Mouse (Mus musculus) bone marrow, adult 2 months (tissue): ENCODE data around the gene Snx9. TPM values are rescaled to one million over a fixed set of nuclear protein-coding genes. Genes with fewer than 3 reads are reported as not detected.

Experiments
- H3K27ac ChIP-seq: fragments of 200-500 bp; 2 replicates; pipeline ENCODE4 v1.5.1; 2012; ENCODE audit warnings: low read depth, mild to moderate bottlenecking, control low read depth, inconsistent platforms, low read length; ENCODE audit not compliant: control insufficient read depth, poor library complexity, insufficient read depth
- H3K4me1 ChIP-seq: fragments of 200-500 bp; 2 replicates; pipeline ENCODE4 v1.6.1; 2011; ENCODE audit warnings: low read length; ENCODE audit not compliant: control insufficient read depth, insufficient read depth
- H3K4me3 ChIP-seq: fragments of 200-500 bp; replicated peaks from 2 replicates; pipeline ENCODE3; 2011; ENCODE audit warnings: mild to moderate bottlenecking, low read depth, low read length, control low read depth; ENCODE audit not compliant: control insufficient read depth
- CTCF ChIP-seq: fragments of 200-500 bp; IDR thresholded peaks from 2 replicates; pipeline ENCODE4 v1.5.1; 2011; ENCODE audit warnings: low read length, control low read depth; ENCODE audit not compliant: control insufficient read depth, insufficient read depth
- POLR2A ChIP-seq: fragments of 200-500 bp; IDR thresholded peaks from 2 replicates; pipeline ENCODE4 v1.6.1; 2011; ENCODE audit warnings: low read depth, mild to moderate bottlenecking, control low read depth, low read length, borderline replicate concordance; ENCODE audit not compliant: control insufficient read depth
- WGBS: fragments of 180-500 bp; shearing (Covaris S2); methylation state at CpG from one replicate; pipeline ENCODE4 v1.1.7; 2018; 5-methylcytosine and 5-hydroxymethylcytosine counted together
- polyA plus RNA-seq: library from polyadenylated mRNA; stranded (reverse); fragments of >200 nt; gene quantifications from 2 replicates; pipeline ENCODE4 v1.2.4, GENCODE M21; 2011; ENCODE audit warnings: low replicate concordance; ENCODE audit not compliant: missing spikeins, insufficient read depth, insufficient read length

Gene Snx9
- polyA plus RNA-seq, 1 experiment: 16.6 TPM

- H3K27ac ChIP-seq: no peak overlapping the region
- no peak overlapping the region for H3K4me3 ChIP-seq
- 88% methylated on average over 13 of the region's 13 CpGs for WGBS
- peaks cover 1% of the 10 kb centered on the region; the same call in 1 of the 2 replicates for H3K4me1 ChIP-seq
- TF ChIP-seq POLR2A (no peak), CTCF (no peak)
Observed at GRCm38 (mm10) chr17:5853936-5854335, 12.8 kb downstream of the Snx9 start.

- H3K4me1 ChIP-seq: no peaks in the 10 kb centered on the region
- TF ChIP-seq CTCF: no peak
- H3K4me3 ChIP-seq: no peak overlapping the region
- no peak overlapping the region for H3K27ac ChIP-seq
Observed at GRCm38 (mm10) chr17:5855560-5855959, 14.4 kb downstream of the Snx9 start.

- no peak overlapping the region for H3K27ac ChIP-seq
- WGBS: 90% methylated on average over 7 of the region's 7 CpGs
- H3K4me3 ChIP-seq: no peak overlapping the region
- TF ChIP-seq POLR2A (no peak), CTCF (no peak)
- H3K4me1 ChIP-seq: no peaks in the 10 kb centered on the region
Observed at GRCm38 (mm10) chr17:5856426-5856825, 15.3 kb downstream of the Snx9 start.

- no peaks in the 10 kb centered on the region for H3K4me1 ChIP-seq
- 86% methylated on average over 11 of the region's 11 CpGs for WGBS
- H3K27ac ChIP-seq: no peak overlapping the region
- H3K4me3 ChIP-seq: no peak overlapping the region
- TF ChIP-seq CTCF (no peak), POLR2A (no peak)
Observed at GRCm38 (mm10) chr17:5857206-5857605, 16.1 kb downstream of the Snx9 start.

GRCm38 (mm10) chr17:5858209-5858608 is 17.1 kb downstream of the Snx9 start:
- TF ChIP-seq POLR2A (no peak), CTCF (no peak)
- Histone ChIP-seq H3K4me3 (no peak overlapping the region), H3K27ac (no peak overlapping the region), H3K4me1 (no peaks in the 10 kb centered on the region)
- 75% methylated on average over 8 of the region's 8 CpGs for WGBS

GRCm38 (mm10) chr17:5862285-5862684 is 21.2 kb downstream of the Snx9 start:
- Histone ChIP-seq H3K27ac (no peak overlapping the region), H3K4me3 (no peak overlapping the region), H3K4me1 (no peaks in the 10 kb centered on the region)
- WGBS: 66% methylated on average over 6 of the region's 6 CpGs
- TF ChIP-seq POLR2A: no peak
- TF ChIP-seq CTCF: no peak

GRCm38 (mm10) chr17:5862869-5863268 is 21.7 kb downstream of the Snx9 start:
- Histone ChIP-seq H3K27ac (no peak overlapping the region), H3K4me3 (no peak overlapping the region), H3K4me1 (peaks cover 2% of the 10 kb centered on the region)
- 70% methylated on average over 4 of the region's 4 CpGs for WGBS
- TF ChIP-seq POLR2A: no peak
- TF ChIP-seq CTCF: no peak

GRCm38 (mm10) chr17:5863745-5864144 is 22.6 kb downstream of the Snx9 start:
- Histone ChIP-seq H3K4me1 (peaks cover 4% of the 10 kb centered on the region), H3K27ac (no peak overlapping the region), H3K4me3 (no peak overlapping the region)
- TF ChIP-seq CTCF (no peak), POLR2A (no peak)
- WGBS: 74% methylated on average over 5 of the region's 5 CpGs

GRCm38 (mm10) chr17:5867456-5867855 is 26.3 kb downstream of the Snx9 start:
- no peak overlapping the region for H3K27ac ChIP-seq
- no peak overlapping the region for H3K4me3 ChIP-seq
- peaks cover 4% of the 10 kb centered on the region for H3K4me1 ChIP-seq
- TF ChIP-seq CTCF (no peak), POLR2A (no peak)
- WGBS: 23% methylated on average over 6 of the region's 6 CpGs
